Mouse (Mus musculus) midbrain, embryonic 12.5 days (tissue): ENCODE measurements around the gene Pttg1ip. TPM values are rescaled to one million over a fixed set of nuclear protein-coding genes. Genes with fewer than 3 reads are reported as not detected.
A peak's percentile ranks its signal among the peaks of the same experiment; 100 is the strongest.

Experiments
- ATAC-seq: fragments of 200-750 bp; cut with Nextera tagmentation; 2 replicates; pipeline ENCODE4 v1.8.0; 2017; ENCODE audit warnings: low read depth, moderate TSS enrichment, moderate library complexity; ENCODE audit not compliant: low FRiP score
- H3K27ac ChIP-seq: fragments of 300-500 bp; sonication (generic); replicated peaks from 2 replicates; pipeline ENCODE4 v1.5.1; 2016; ENCODE audit warnings: mild to moderate bottlenecking
- H3K27me3 ChIP-seq: fragments of 300-500 bp; sonication (generic); 2 replicates; pipeline ENCODE4 v1.6.1; 2016; ENCODE audit warnings: mild to moderate bottlenecking
- H3K36me3 ChIP-seq: fragments of 300-500 bp; sonication (generic); 2 replicates; pipeline ENCODE4 v1.6.1; 2016
- H3K4me1 ChIP-seq: fragments of 300-500 bp; sonication (generic); 2 replicates; pipeline ENCODE4 v1.6.1; 2016
- H3K4me2 ChIP-seq: fragments of 300-500 bp; sonication (generic); replicated peaks from 2 replicates; pipeline ENCODE4 v1.6.1; 2016; ENCODE audit warnings: mild to moderate bottlenecking, moderate library complexity
- H3K4me3 ChIP-seq: fragments of 300-500 bp; sonication (generic); 2 replicates; pipeline ENCODE4 v1.5.1; 2016; ENCODE audit warnings: mild to moderate bottlenecking
- H3K9ac ChIP-seq: fragments of 300-500 bp; sonication (generic); replicated peaks from 2 replicates; pipeline ENCODE4 v1.6.1; 2016; ENCODE audit warnings: mild to moderate bottlenecking, moderate library complexity
- H3K9me3 ChIP-seq: fragments of 300-500 bp; sonication (generic); 2 replicates; pipeline ENCODE4 v1.6.1; 2016; ENCODE audit warnings: mild to moderate bottlenecking
- WGBS: fragments of 180-500 bp; shearing (Covaris S2); methylation state at CpG from one replicate; pipeline ENCODE4 v1.1.7; 2016; 5-methylcytosine and 5-hydroxymethylcytosine counted together
- polyA plus RNA-seq: library from polyadenylated mRNA; unstranded; fragments of >200 nt; fragmentation: Nextera tagmentation; extraction: Ambion mirVana; gene quantifications from 2 replicates; pipeline ENCODE4 v1.2.1, GENCODE M21; 2016

The Pttg1ip gene
- polyA plus RNA-seq, 1 experiment from 2014 or later, result 69.4 TPM

DNA sequence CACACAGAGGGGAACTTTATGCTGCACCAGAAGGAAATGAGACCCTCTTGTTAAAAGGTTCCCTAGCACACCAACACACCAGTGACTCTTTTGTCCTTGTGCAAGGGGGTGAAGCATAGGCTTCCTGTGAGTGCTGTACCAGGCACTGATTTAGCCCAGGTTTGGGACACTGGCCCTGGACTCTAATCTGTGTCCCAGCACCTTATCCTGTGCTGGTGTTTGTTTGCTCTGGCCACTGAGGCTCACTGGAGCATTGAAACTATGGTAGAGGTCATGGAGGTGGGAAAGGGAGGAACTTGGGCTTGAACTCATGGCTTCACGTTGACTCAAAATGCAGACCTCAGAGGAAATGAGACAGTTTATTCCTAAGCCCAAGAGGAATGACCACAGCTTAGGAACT, 8.4 kb upstream of the Pttg1ip start:
- Histone ChIP-seq H3K4me1 (no peaks in the 10 kb centered on the region), H3K4me3 (no peak overlapping the region), H3K27ac (no peak overlapping the region), H3K36me3 (no peaks in the 10 kb centered on the region), H3K4me2 (no peak overlapping the region), H3K9me3 (no peaks in the 10 kb centered on the region), H3K27me3 (0 out of 2 replicates have a peak, but pooled peaks cover 4% of the 10 kb centered on the region), H3K9ac (no peak overlapping the region)
- WGBS, result 85% methylated on average over 1 of the region's 1 CpGs
- no peak for ATAC-seq

DNA sequence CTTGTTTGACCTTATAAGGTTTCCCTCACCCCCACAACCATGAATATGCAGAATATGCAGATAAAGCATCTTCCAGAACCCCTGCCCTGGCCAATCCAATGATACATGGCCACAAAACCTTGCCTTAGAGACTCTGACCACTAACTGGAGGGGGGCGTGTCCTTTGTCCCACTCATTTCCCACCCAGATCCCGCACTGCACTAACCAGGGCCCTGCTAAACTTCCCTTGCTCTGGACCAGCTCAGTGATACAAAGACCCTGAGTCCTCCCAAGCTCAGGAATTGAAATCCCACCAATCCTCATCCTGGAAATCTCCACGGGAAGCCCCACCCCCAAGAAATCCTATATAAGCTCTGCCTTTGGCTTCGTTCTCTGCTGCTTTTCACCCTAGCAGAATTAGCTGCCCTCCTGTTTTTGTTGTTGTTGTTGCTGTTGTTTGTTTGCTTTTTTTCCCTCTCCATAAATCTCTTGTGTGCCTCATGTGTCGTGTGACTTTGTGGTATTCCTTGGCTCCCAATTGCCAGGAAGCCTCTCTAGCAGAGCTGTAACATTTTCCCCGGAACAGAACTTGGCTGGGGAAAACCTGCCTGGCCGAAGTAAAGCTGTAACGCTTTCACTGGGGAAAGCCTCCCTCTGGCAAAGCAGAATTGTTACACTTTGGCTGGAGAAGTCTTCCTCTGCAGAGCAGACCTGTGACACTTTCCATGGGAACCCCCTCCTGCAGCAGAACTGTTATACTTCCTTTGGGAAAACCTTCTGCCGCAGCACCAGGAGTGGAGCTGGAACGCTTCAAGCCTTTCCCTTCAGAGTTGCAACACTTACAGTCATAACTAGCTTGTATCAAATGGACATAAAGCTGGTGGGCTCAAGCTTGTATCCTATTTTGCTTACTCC, 1.2 kb upstream of the Pttg1ip start:
- H3K9ac ChIP-seq, result no peak overlapping the region
- H3K36me3 ChIP-seq, result no peaks in the 10 kb centered on the region
- 69% methylated on average over 10 of the region's 10 CpGs for WGBS
- no peaks in the 10 kb centered on the region for H3K9me3 ChIP-seq
- no peak overlapping the region for H3K27ac ChIP-seq
- 0 out of 2 replicates have a peak, but pooled peaks cover 5% of the 10 kb centered on the region for H3K27me3 ChIP-seq
- H3K4me1 ChIP-seq, result peaks cover 18% of the 10 kb centered on the region
- ATAC-seq, result no peak
- no peak overlapping the region for H3K4me3 ChIP-seq
- no peak overlapping the region for H3K4me2 ChIP-seq

DNA sequence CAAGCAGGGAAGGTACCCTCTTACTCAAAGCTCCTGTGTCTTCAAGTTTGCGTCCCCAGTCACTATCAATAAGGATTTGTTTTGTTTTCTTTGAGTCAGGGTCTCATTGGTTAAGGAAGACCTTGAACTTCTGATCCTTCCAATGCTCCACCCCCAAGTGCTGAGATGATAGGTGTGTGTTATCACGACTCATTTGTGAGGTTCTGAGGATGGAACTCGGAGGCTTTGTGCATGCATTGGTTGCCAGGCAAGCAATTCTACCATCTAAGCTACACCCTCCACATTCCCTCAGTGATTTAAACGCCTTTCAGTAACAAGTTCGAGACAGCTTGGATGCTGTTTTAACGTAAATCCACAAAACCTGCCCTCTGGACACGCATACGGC, 505 bp upstream of the Pttg1ip start:
- Histone ChIP-seq H3K27me3 (0 out of 2 replicates have a peak, but pooled peaks cover 5% of the 10 kb centered on the region), H3K9ac (peak overlapping the region; percentile 60), H3K36me3 (no peaks in the 10 kb centered on the region), H3K9me3 (no peaks in the 10 kb centered on the region), H3K4me2 (peak overlapping the region; percentile 88), H3K4me3 (peak overlapping the region; percentile 89), H3K27ac (peak overlapping the region; percentile 83), H3K4me1 (peaks cover 18% of the 10 kb centered on the region)
- whole genome bisulfite sequencing, result 12% methylated on average over 8 of the region's 8 CpGs
- ATAC-seq, result peak; percentile 18; the same call in 1 of the 2 replicates

DNA sequence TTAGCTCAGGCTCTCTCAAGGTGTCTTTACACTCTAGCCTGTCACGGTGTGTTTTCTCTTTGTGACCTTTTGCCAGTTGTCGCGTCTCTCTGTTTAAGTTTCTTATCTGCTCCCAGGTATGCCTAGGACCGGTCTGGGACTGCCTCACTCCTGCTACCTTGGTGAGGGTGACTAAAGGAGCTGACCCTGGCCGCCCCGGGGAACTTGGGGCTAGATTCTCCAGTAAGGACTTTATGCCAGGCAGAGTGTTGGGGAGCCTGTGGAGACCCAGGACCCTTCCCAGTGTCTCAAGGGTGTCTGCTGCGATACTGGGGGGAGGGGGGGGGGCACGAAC, 732 bp downstream of the Pttg1ip start:
- Histone ChIP-seq H3K4me3 (peak overlapping the region; percentile 89), H3K27ac (peak overlapping the region; percentile 83; the same call in 1 of the 2 replicates), H3K27me3 (0 out of 2 replicates have a peak, but pooled peaks cover 5% of the 10 kb centered on the region), H3K36me3 (peaks cover 5% of the 10 kb centered on the region; the same call in 1 of the 2 replicates), H3K9me3 (no peaks in the 10 kb centered on the region), H3K9ac (peak overlapping the region; percentile 87), H3K4me1 (peaks cover 21% of the 10 kb centered on the region), H3K4me2 (peak overlapping the region; percentile 88)
- WGBS, result 11% methylated on average over 8 of the region's 8 CpGs
- no peak for ATAC-seq

DNA sequence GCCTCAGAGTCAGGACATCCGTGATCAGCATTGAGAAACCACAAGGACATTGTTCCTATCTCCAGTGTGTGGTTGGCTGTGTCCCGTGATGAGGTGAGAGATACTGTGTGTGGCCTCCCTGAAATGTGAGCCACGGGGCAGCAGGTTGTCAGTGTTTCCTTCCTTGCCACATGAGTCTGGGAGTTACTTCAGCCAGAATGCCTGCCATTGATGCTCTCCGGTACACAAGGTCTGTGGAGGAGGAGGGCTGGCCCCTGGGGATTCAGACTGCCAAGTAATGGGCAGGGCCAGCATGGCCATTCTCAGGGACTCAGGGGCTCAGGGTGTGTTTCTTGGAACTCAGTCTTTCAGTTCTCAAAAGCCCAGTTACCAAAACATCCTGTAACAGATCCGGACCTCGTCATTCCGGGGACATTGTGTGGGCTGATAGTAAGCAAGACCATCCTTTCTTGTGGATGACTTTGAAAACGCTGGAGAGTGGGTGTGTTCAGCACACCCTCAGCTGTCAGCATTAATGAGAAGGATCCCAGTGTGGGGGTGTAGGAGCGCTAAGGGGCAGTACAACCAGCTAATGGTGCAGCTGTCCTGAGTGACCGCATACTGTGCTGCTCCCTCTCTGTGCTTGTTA, 2.4 kb downstream of the Pttg1ip start:
- 84% methylated on average over 10 of the region's 10 CpGs for WGBS
- no peak overlapping the region for H3K9ac ChIP-seq
- peaks cover 16% of the 10 kb centered on the region; the same call in 1 of the 2 replicates for H3K36me3 ChIP-seq
- H3K27ac ChIP-seq, result no peak overlapping the region
- no peaks in the 10 kb centered on the region for H3K9me3 ChIP-seq
- H3K27me3 ChIP-seq, result no peaks in the 10 kb centered on the region
- H3K4me1 ChIP-seq, result peaks cover 25% of the 10 kb centered on the region
- no peak overlapping the region for H3K4me2 ChIP-seq
- H3K4me3 ChIP-seq, result no peak overlapping the region
- ATAC-seq, result no peak

DNA sequence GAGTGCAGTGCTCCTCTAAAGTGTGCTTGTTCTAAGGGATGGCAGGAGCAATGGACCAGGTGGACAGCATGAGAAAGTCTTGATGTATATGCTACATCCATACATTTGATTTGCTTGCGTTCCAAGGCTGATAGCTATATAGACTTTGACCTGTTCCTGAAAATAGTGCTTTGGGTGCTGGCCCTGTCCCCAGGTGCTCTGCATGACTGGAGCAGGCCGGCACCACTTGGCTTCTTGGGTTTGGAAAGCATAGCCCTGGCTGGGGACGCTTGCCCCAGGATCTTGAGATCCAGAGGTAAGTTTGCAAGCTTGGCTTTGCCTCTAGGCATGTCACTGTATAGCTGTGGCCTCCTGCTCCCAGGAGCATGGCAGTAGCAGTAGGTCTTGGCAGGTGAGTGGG, 5.1 kb downstream of the Pttg1ip start:
- H3K9me3 ChIP-seq, result no peaks in the 10 kb centered on the region
- no peak overlapping the region for H3K4me3 ChIP-seq
- no peak overlapping the region for H3K9ac ChIP-seq
- peaks cover 27% of the 10 kb centered on the region for H3K4me1 ChIP-seq
- ATAC-seq, result no peak
- no peak overlapping the region for H3K27ac ChIP-seq
- peaks cover 34% of the 10 kb centered on the region for H3K36me3 ChIP-seq
- no peak overlapping the region for H3K4me2 ChIP-seq
- 96% methylated on average over 3 of the region's 3 CpGs for WGBS
- H3K27me3 ChIP-seq, result no peaks in the 10 kb centered on the region

DNA sequence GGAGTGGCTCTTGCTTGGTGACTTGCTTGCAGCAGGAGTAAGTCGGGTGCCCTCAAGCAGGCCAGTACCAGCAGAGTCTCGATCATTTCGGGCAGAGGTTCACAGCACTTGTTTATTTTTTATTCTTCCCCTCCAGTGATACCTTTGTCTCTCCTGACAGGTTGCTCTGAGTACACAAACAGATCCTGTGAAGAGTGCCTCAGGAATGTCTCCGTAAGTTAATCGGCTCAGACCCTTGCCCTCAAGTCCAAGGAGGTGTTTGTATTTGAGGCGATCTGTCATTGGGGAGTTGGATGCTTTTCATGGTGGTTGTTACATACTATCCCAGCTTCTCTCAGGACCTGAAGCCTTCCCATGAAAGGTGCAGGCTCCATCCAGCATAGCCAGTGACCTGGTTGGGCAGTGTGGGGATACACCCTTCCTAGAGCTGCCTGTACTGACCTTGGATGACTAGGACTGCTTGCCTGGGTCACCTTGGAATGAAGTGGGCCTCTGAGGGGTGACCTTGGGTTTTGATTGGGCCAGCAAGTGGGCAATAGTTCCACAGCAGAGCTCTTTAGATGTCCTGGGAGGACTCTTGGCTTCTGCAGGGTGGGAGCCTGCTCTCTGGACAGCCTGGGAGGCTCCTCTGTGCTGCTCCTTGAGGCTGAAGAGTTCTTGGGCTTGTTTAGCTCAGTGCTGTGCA, 5.7 kb downstream of the Pttg1ip start:
- Histone ChIP-seq H3K4me2 (no peak overlapping the region), H3K27ac (no peak overlapping the region), H3K9me3 (no peaks in the 10 kb centered on the region), H3K36me3 (peaks cover 34% of the 10 kb centered on the region), H3K4me3 (no peak overlapping the region), H3K4me1 (peaks cover 26% of the 10 kb centered on the region), H3K9ac (no peak overlapping the region), H3K27me3 (no peaks in the 10 kb centered on the region)
- no peak for ATAC-seq
- WGBS, result 93% methylated on average over 6 of the region's 6 CpGs

DNA sequence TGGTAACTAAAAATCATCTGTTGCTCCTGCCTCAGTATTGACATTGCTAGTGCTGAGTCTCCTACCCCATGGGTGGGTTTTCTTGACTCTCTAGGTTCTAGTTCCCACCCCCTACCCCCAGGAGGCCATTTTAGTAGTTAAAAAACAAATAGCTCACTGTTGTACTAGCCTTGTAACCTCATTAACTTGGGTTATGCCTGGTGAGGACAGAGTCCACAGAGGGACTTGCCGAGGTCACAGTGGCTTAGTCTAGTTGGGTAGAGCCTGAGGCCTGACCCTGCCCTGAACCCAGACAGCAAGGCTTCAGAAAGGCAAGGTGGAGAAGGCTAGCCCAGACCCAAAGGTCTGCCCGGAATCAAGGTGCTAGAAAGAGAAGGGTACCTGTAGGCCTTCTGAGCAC, 6.5 kb downstream of the Pttg1ip start:
- 89% methylated on average over 2 of the region's 2 CpGs for WGBS

DNA sequence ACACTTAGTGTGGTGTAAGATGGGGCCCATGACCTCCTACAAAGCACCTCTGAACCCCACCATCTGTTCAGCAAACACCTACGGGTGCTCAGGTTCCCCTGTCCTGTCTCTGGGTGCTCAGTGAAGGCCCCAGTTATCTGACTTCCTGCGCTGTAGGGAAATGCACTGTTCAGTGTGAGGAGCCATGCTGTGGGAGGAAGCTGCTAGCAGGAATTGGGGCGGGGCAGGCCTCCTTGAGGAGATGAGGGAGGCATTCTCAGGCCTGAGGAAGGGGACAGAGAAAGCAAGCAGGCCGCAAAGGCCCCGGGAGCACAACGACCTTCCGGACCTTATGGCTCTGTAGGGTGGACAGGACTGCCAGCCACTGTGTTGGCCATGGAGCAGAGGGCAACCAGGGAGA, 7.6 kb downstream of the Pttg1ip start:
- H3K4me1 ChIP-seq, result peaks cover 13% of the 10 kb centered on the region
- no peak overlapping the region for H3K9ac ChIP-seq
- H3K36me3 ChIP-seq, result peaks cover 50% of the 10 kb centered on the region
- H3K27ac ChIP-seq, result no peak overlapping the region
- H3K9me3 ChIP-seq, result no peaks in the 10 kb centered on the region
- no peak for ATAC-seq
- no peak overlapping the region for H3K4me2 ChIP-seq
- H3K4me3 ChIP-seq, result no peak overlapping the region
- H3K27me3 ChIP-seq, result no peaks in the 10 kb centered on the region
- WGBS, result 89% methylated on average over 7 of the region's 7 CpGs

More for the DNA sequence above, 6.5 kb downstream of the Pttg1ip start:
- no peak overlapping the region for H3K9ac ChIP-seq
- ATAC-seq, result no peak
- no peak overlapping the region for H3K27ac ChIP-seq
- H3K4me2 ChIP-seq, result no peak overlapping the region
- peaks cover 39% of the 10 kb centered on the region for H3K36me3 ChIP-seq
- no peaks in the 10 kb centered on the region for H3K27me3 ChIP-seq
- H3K4me3 ChIP-seq, result no peak overlapping the region
- H3K4me1 ChIP-seq, result peaks cover 18% of the 10 kb centered on the region
- no peaks in the 10 kb centered on the region for H3K9me3 ChIP-seq

DNA sequence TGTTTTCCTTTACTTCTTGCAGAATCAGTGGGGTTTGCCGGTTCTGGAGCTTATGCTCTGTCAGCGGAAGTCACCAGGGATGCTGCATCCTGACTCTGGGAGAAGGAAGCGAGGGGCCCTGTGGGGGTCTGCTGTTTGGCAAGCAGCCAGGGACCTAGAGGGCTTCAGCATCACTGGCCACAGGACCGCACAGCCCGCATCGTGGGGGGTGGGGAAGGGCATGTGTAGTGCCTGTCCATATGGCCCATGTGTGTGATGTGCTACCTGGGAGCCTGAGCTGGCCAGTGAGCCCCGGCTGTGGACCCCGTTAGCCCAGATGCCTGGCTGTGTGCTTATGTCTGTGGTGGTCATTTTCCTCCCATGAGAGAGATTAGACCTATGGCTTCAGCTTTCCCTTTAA, 8.2 kb downstream of the Pttg1ip start:
- Histone ChIP-seq H3K4me3 (no peak overlapping the region), H3K36me3 (peaks cover 56% of the 10 kb centered on the region), H3K9me3 (no peaks in the 10 kb centered on the region), H3K27me3 (no peaks in the 10 kb centered on the region), H3K4me1 (peaks cover 13% of the 10 kb centered on the region), H3K4me2 (no peak overlapping the region), H3K9ac (no peak overlapping the region), H3K27ac (no peak overlapping the region)
- no peak for ATAC-seq
- WGBS, result 84% methylated on average over 8 of the region's 8 CpGs

DNA sequence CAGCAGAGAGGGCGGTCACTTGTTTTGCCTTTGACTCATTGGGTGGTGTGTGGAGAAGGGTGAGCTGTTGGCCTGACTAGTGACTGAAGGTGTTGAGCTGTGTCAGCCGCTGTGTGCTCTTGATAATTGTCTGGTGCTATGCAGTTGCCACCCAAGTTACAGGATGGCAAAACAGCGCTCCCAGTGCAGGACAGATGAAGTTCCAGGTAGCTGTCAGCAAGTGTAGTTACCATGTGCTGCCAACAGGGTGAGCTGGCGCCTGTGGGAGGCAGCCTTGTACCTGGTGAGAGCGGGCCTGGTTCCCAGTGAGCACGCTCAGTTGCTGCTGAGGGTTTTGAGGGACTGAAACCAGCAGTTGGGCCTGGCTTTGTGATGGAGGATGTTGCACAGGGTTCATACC, 9.3 kb downstream of the Pttg1ip start:
- Histone ChIP-seq H3K27ac (no peak overlapping the region), H3K9ac (no peak overlapping the region), H3K27me3 (no peaks in the 10 kb centered on the region; the same call in 1 of the 2 replicates), H3K36me3 (peaks cover 67% of the 10 kb centered on the region), H3K4me3 (no peak overlapping the region), H3K4me2 (no peak overlapping the region), H3K4me1 (peaks cover 13% of the 10 kb centered on the region), H3K9me3 (no peaks in the 10 kb centered on the region)
- WGBS, result 40% methylated on average over 6 of the region's 6 CpGs
- 0 out of 2 replicates have a peak, but pooled peaks have one; percentile 60 for ATAC-seq

DNA sequence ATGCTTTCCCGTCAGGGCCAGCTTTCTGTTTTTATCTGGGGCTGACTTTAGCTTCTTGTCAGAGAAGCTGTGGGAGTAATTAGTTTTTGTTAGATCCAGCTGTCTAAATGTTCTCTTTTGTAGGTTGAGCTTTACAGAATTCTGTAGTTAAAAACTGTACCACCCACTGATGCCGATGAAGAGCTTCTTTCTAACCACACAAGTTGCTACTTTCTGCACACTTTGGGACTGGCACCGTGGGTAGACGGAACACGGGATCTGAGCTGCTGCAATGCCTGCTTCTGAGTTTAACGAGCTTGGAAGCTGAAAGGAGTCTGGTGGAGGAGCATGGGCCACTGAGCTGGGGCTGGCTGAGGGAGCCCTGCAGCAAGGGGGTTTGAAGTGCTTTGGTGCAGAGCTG, 10.0 kb downstream of the Pttg1ip start:
- H3K4me3 ChIP-seq, result no peak overlapping the region
- H3K27me3 ChIP-seq, result no peaks in the 10 kb centered on the region; the same call in 1 of the 2 replicates
- H3K9me3 ChIP-seq, result no peaks in the 10 kb centered on the region
- peaks cover 13% of the 10 kb centered on the region for H3K4me1 ChIP-seq
- no peak overlapping the region for H3K4me2 ChIP-seq
- no peak overlapping the region for H3K9ac ChIP-seq
- 86% methylated on average over 6 of the region's 6 CpGs for WGBS
- H3K36me3 ChIP-seq, result peaks cover 73% of the 10 kb centered on the region
- no peak overlapping the region for H3K27ac ChIP-seq
- no peak for ATAC-seq
